Mouse (Mus musculus): Measurements from ENCODE around the gene Grap2. TPM values are rescaled to one million over a fixed set of nuclear protein-coding genes. Genes with fewer than 3 reads are reported as not detected.

Gene Grap2
- polyA plus RNA-seq, 1 experiment, result not detected

DNA sequence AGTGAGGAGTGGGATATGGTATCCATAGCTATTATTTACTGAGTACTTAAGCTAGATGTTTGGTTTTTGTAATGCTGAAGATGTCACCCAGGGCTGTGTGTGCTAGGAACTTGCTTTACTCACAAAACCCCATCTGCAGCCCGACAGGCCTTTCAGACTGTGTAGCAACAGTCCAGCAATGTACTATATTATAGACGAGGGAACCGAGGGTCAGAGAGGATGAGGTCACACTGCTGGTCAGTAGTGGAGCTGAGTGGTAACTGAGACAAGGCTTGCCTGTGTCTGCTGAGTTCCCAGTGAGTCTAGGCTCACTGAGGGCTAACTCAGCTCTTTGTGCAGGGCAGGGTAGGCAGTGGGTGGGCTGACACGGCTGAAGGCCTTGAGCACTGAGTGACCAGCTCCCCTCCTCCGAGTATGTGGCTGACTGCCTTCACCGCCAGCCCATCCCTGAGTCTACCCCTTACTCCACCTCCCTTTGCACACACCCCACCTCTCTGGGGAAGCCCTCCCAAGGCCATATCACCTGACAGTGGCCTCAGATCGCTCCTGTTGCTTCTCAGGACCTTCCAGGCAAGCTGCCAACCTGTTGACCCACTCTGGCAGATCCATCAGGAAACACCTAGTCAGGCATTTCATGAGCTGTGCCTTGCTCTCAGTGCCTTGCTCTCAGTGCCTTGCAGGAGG lies 108.1 kb downstream of the Grap2 start:
- H3ac ChIP-seq (ENCODE audit: control insufficient read depth, insufficient read length), result no peak overlapping the region
- H3K79me2 ChIP-seq (ENCODE audit: control insufficient read depth, insufficient read depth), result no peaks in the 10 kb centered on the region
- no peak overlapping the region for H3K4me3 ChIP-seq
- no peak overlapping the region for H3K4me2 ChIP-seq (ENCODE audit: low read depth)
- H3K27me3 ChIP-seq (ENCODE audit: control insufficient read depth, insufficient read depth, insufficient read length), result peaks cover 8% of the 10 kb centered on the region
- H3K36me3 ChIP-seq (ENCODE audit: control insufficient read depth, insufficient read depth), result no peaks in the 10 kb centered on the region
- no peak for TF ChIP-seq POLR2AphosphoS2 (IDR thresholded peaks at IDR 0.05; ENCODE audit: insufficient read length, low read depth)
- no peak for TF ChIP-seq POLR2A (IDR thresholded peaks at IDR 0.05; ENCODE audit: insufficient read length, low read depth)
- TF ChIP-seq E2F4 (IDR thresholded peaks at IDR 0.05; ENCODE audit: insufficient read depth), result no peak
- TF ChIP-seq TCF12 (IDR thresholded peaks at IDR 0.05; ENCODE audit: insufficient read depth, poor library complexity, severe bottlenecking), result no peak
- no peak for TF ChIP-seq MYOD1 (IDR thresholded peaks at IDR 0.05; ENCODE audit: control insufficient read depth in 1 of 3, insufficient read length in 2 of 3, low read depth in 2 of 3)
- TF ChIP-seq USF1 (IDR thresholded peaks at IDR 0.05; ENCODE audit: low read depth), result no peak

GRCm38 (mm10) chr15:80681466-80681881 lies 109.1 kb downstream of the Grap2 start:
- TF ChIP-seq MAX (IDR thresholded peaks at IDR 0.05; ENCODE audit: low read depth) (no peak), MYOD1 (IDR thresholded peaks at IDR 0.05; ENCODE audit: control insufficient read depth in 1 of 3, insufficient read length in 2 of 3, low read depth in 2 of 3) (no peak)

GRCm38 (mm10) chr15:80682343-80682742 lies 109.9 kb downstream of the Grap2 start:
- Histone ChIP-seq H3ac (ENCODE audit: control insufficient read depth, insufficient read length) (no peak overlapping the region), H3K4me3 (no peak overlapping the region), H3K4me2 (ENCODE audit: low read depth) (no peak overlapping the region), H3K27me3 (ENCODE audit: control insufficient read depth, insufficient read depth, insufficient read length) (peaks cover 23% of the 10 kb centered on the region), H3K79me2 (ENCODE audit: control insufficient read depth, insufficient read depth) (no peaks in the 10 kb centered on the region), H3K36me3 (ENCODE audit: control insufficient read depth, insufficient read depth) (no peaks in the 10 kb centered on the region)
- TF ChIP-seq POLR2AphosphoS2 (IDR thresholded peaks at IDR 0.05; ENCODE audit: insufficient read length, low read depth) (no peak), MAX (IDR thresholded peaks at IDR 0.05; ENCODE audit: low read depth) (no peak), TCF12 (IDR thresholded peaks at IDR 0.05; ENCODE audit: insufficient read depth, poor library complexity, severe bottlenecking) (no peak), E2F4 (IDR thresholded peaks at IDR 0.05; ENCODE audit: insufficient read depth) (no peak), USF1 (IDR thresholded peaks at IDR 0.05; ENCODE audit: low read depth) (no peak), TCF3 (IDR thresholded peaks at IDR 0.05; ENCODE audit: insufficient read length, low read depth) (no peak), CEBPB (IDR thresholded peaks at IDR 0.05; ENCODE audit: insufficient read depth, poor library complexity, severe bottlenecking) (no peak), SRF (IDR thresholded peaks at IDR 0.05; ENCODE audit: control insufficient read depth, insufficient read length, low read depth) (no peak), POLR2A (IDR thresholded peaks at IDR 0.05; ENCODE audit: insufficient read length, low read depth) (no peak), MYOG (IDR thresholded peaks at IDR 0.05; ENCODE audit: control insufficient read depth in 1 of 3, insufficient read depth in 1 of 3, insufficient read length in 2 of 3, low read depth in 2 of 3) (no peak), REST (IDR thresholded peaks at IDR 0.05; ENCODE audit: insufficient read depth, insufficient read length) (no peak), MYOD1 (IDR thresholded peaks at IDR 0.05; ENCODE audit: control insufficient read depth in 1 of 3, insufficient read length in 2 of 3, low read depth in 2 of 3) (no peak)

More at GRCm38 (mm10) chr15:80681466-80681881, 109.1 kb downstream of the Grap2 start:
- Histone ChIP-seq H3ac (ENCODE audit: control insufficient read depth, insufficient read length) (no peak overlapping the region), H3K79me2 (ENCODE audit: control insufficient read depth, insufficient read depth) (no peaks in the 10 kb centered on the region), H3K4me2 (ENCODE audit: low read depth) (no peak overlapping the region), H3K27me3 (ENCODE audit: control insufficient read depth, insufficient read depth, insufficient read length) (peaks cover 14% of the 10 kb centered on the region), H3K36me3 (ENCODE audit: control insufficient read depth, insufficient read depth) (no peaks in the 10 kb centered on the region), H3K4me3 (no peak overlapping the region)

- Histone ChIP-seq H3ac (ENCODE audit: control insufficient read depth, insufficient read length) (no peak overlapping the region), H3K4me2 (ENCODE audit: low read depth) (no peak overlapping the region), H3K4me3 (no peak overlapping the region), H3K27me3 (ENCODE audit: control insufficient read depth, insufficient read depth, insufficient read length) (peaks cover 30% of the 10 kb centered on the region), H3K36me3 (ENCODE audit: control insufficient read depth, insufficient read depth) (no peaks in the 10 kb centered on the region), H3K79me2 (ENCODE audit: control insufficient read depth, insufficient read depth) (no peaks in the 10 kb centered on the region)
- TF ChIP-seq MAX (IDR thresholded peaks at IDR 0.05; ENCODE audit: low read depth) (no peak), POLR2A (IDR thresholded peaks at IDR 0.05; ENCODE audit: insufficient read length, low read depth) (no peak), MYOD1 (IDR thresholded peaks at IDR 0.05; ENCODE audit: control insufficient read depth in 1 of 3, insufficient read length in 2 of 3, low read depth in 2 of 3) (no peak), USF1 (IDR thresholded peaks at IDR 0.05; ENCODE audit: low read depth) (no peak), CEBPB (IDR thresholded peaks at IDR 0.05; ENCODE audit: insufficient read depth, poor library complexity, severe bottlenecking) (no peak), POLR2AphosphoS2 (IDR thresholded peaks at IDR 0.05; ENCODE audit: insufficient read length, low read depth) (no peak), SRF (IDR thresholded peaks at IDR 0.05; ENCODE audit: control insufficient read depth, insufficient read length, low read depth) (no peak), TCF12 (IDR thresholded peaks at IDR 0.05; ENCODE audit: insufficient read depth, poor library complexity, severe bottlenecking) (no peak), MYOG (IDR thresholded peaks at IDR 0.05; ENCODE audit: control insufficient read depth in 1 of 3, insufficient read depth in 1 of 3, insufficient read length in 2 of 3, low read depth in 2 of 3) (no peak), TCF3 (IDR thresholded peaks at IDR 0.05; ENCODE audit: insufficient read length, low read depth) (no peak), E2F4 (IDR thresholded peaks at IDR 0.05; ENCODE audit: insufficient read depth) (no peak), REST (IDR thresholded peaks at IDR 0.05; ENCODE audit: insufficient read depth, insufficient read length) (no peak)
These were observed 110.8 kb downstream of the Grap2 start for GRCm38 (mm10) chr15:80683151-80683550.

- Histone ChIP-seq H3K4me2 (ENCODE audit: low read depth) (no peak overlapping the region), H3K79me2 (ENCODE audit: control insufficient read depth, insufficient read depth) (no peaks in the 10 kb centered on the region), H3K36me3 (ENCODE audit: control insufficient read depth, insufficient read depth) (no peaks in the 10 kb centered on the region), H3K4me3 (no peak overlapping the region), H3ac (ENCODE audit: control insufficient read depth, insufficient read length) (no peak overlapping the region), H3K27me3 (ENCODE audit: control insufficient read depth, insufficient read depth, insufficient read length) (peaks cover 37% of the 10 kb centered on the region)
- no peak for TF ChIP-seq POLR2A (IDR thresholded peaks at IDR 0.05; ENCODE audit: insufficient read length, low read depth)
- TF ChIP-seq MAX (IDR thresholded peaks at IDR 0.05; ENCODE audit: low read depth), result no peak
- no peak for TF ChIP-seq CEBPB (IDR thresholded peaks at IDR 0.05; ENCODE audit: insufficient read depth, poor library complexity, severe bottlenecking)
- TF ChIP-seq MYOG (IDR thresholded peaks at IDR 0.05; ENCODE audit: control insufficient read depth in 1 of 3, insufficient read depth in 1 of 3, insufficient read length in 2 of 3, low read depth in 2 of 3), result no peak
- TF ChIP-seq SRF (IDR thresholded peaks at IDR 0.05; ENCODE audit: control insufficient read depth, insufficient read length, low read depth), result no peak
- no peak for TF ChIP-seq E2F4 (IDR thresholded peaks at IDR 0.05; ENCODE audit: insufficient read depth)
- TF ChIP-seq REST (IDR thresholded peaks at IDR 0.05; ENCODE audit: insufficient read depth, insufficient read length), result no peak
- TF ChIP-seq POLR2AphosphoS2 (IDR thresholded peaks at IDR 0.05; ENCODE audit: insufficient read length, low read depth), result no peak
- TF ChIP-seq TCF12 (IDR thresholded peaks at IDR 0.05; ENCODE audit: insufficient read depth, poor library complexity, severe bottlenecking), result no peak
- no peak for TF ChIP-seq TCF3 (IDR thresholded peaks at IDR 0.05; ENCODE audit: insufficient read length, low read depth)
- TF ChIP-seq USF1 (IDR thresholded peaks at IDR 0.05; ENCODE audit: low read depth), result no peak
- TF ChIP-seq MYOD1 (IDR thresholded peaks at IDR 0.05; ENCODE audit: control insufficient read depth in 1 of 3, insufficient read length in 2 of 3, low read depth in 2 of 3), result no peak
These were observed 111.6 kb downstream of the Grap2 start for GRCm38 (mm10) chr15:80683990-80684389.

All from myocyte (in vitro differentiated cells).